Mouse (Mus musculus) heart, embryonic 13.5 days (tissue): ENCODE measurements at regions not wholly inside any gene's neighbourhood (a gene's known extent, or its start where the extent isn't known, plus 50 kb on each side); places are given as distances from the start of the nearest gene placed in this dataset.

Source experiments
- ATAC-seq: fragments of 200-750 bp; cut with Nextera tagmentation; 2 replicates; pipeline ENCODE4 v1.8.0; 2017; ENCODE audit warnings: moderate TSS enrichment; ENCODE audit not compliant: insufficient number of reproducible peaks, low FRiP score, low TSS enrichment; ENCODE audit errors: extremely low read depth
- H3K27ac ChIP-seq: fragments of 300-500 bp; sonication (generic); replicated peaks from 2 replicates; pipeline ENCODE4 v1.5.1; 2015; ENCODE audit warnings: moderate library complexity, mild to moderate bottlenecking, inconsistent platforms
- H3K27me3 ChIP-seq: fragments of 300-500 bp; sonication (generic); replicated peaks from 2 replicates; pipeline ENCODE4 v1.6.1; 2015; ENCODE audit warnings: mild to moderate bottlenecking, inconsistent platforms
- H3K36me3 ChIP-seq: fragments of 300-500 bp; sonication (generic); 2 replicates; pipeline ENCODE4 v1.6.1; 2015; ENCODE audit warnings: mild to moderate bottlenecking, inconsistent platforms
- H3K4me1 ChIP-seq: fragments of 300-500 bp; sonication (generic); 2 replicates; pipeline ENCODE4 v1.6.1; 2015; ENCODE audit warnings: inconsistent platforms
- H3K4me2 ChIP-seq: fragments of 300-500 bp; sonication (generic); 2 replicates; pipeline ENCODE4 v1.6.1; 2015; ENCODE audit warnings: inconsistent platforms, mild to moderate bottlenecking, moderate library complexity
- H3K4me3 ChIP-seq: fragments of 300-500 bp; sonication (generic); 2 replicates; pipeline ENCODE4 v1.5.1; 2015; ENCODE audit warnings: moderate library complexity, mild to moderate bottlenecking, inconsistent platforms
- H3K9ac ChIP-seq: fragments of 300-500 bp; sonication (generic); 2 replicates; pipeline ENCODE4 v1.6.1; 2015; ENCODE audit warnings: inconsistent platforms, mild to moderate bottlenecking, moderate library complexity
- H3K9me3 ChIP-seq: fragments of 300-500 bp; sonication (generic); 2 replicates; pipeline ENCODE4 v1.6.1; 2016; ENCODE audit warnings: inconsistent platforms
- WGBS: fragments of 180-500 bp; shearing (Covaris S2); methylation state at CpG from one replicate; pipeline ENCODE4 v1.1.7; 2015; ENCODE audit warnings: mixed read lengths; 5-methylcytosine and 5-hydroxymethylcytosine counted together

GRCm38 (mm10) chr6:51280231-51280630 is 152.2 kb upstream of the Nfe2l3 start:
- peaks cover 5% of the 10 kb centered on the region; the same call in 1 of the 2 replicates for H3K27me3 ChIP-seq
- H3K9me3 ChIP-seq, result no peaks in the 10 kb centered on the region
- H3K4me1 ChIP-seq, result peaks cover 14% of the 10 kb centered on the region
- no peak overlapping the region for H3K9ac ChIP-seq
- no peak overlapping the region for H3K27ac ChIP-seq
- H3K4me2 ChIP-seq, result no peak overlapping the region
- H3K4me3 ChIP-seq, result no peak overlapping the region
- ATAC-seq, result no peak
- 69% methylated on average over 7 of the region's 7 CpGs for WGBS
- no peaks in the 10 kb centered on the region for H3K36me3 ChIP-seq

GRCm38 (mm10) chr6:51283916-51284706 is 148.4 kb upstream of the Nfe2l3 start:
- no peak overlapping the region for H3K9ac ChIP-seq
- H3K27me3 ChIP-seq, result 0 out of 2 replicates have a peak, but pooled peaks cover 4% of the 10 kb centered on the region
- no peak overlapping the region for H3K4me3 ChIP-seq
- peaks cover 24% of the 10 kb centered on the region for H3K4me1 ChIP-seq
- peak; percentile 25; the same call in 1 of the 2 replicates for ATAC-seq
- WGBS, result 46% methylated on average over 11 of the region's 11 CpGs
- peak overlapping the region; percentile 53 for H3K27ac ChIP-seq
- no peaks in the 10 kb centered on the region for H3K36me3 ChIP-seq
- peak overlapping the region; percentile 1; the same call in 1 of the 2 replicates for H3K4me2 ChIP-seq
- H3K9me3 ChIP-seq, result no peaks in the 10 kb centered on the region

- no peaks in the 10 kb centered on the region for H3K36me3 ChIP-seq
- peaks cover 24% of the 10 kb centered on the region for H3K4me1 ChIP-seq
- WGBS, result 77% methylated on average over 9 of the region's 9 CpGs
- H3K9me3 ChIP-seq, result no peaks in the 10 kb centered on the region
- H3K4me3 ChIP-seq, result no peak overlapping the region
- no peak for ATAC-seq
- no peak overlapping the region for H3K4me2 ChIP-seq
- no peak overlapping the region for H3K9ac ChIP-seq
- H3K27ac ChIP-seq, result peak overlapping the region; percentile 53
- H3K27me3 ChIP-seq, result 0 out of 2 replicates have a peak, but pooled peaks cover 4% of the 10 kb centered on the region
These were observed 147.6 kb upstream of the Nfe2l3 start for GRCm38 (mm10) chr6:51284881-51285280.

GRCm38 (mm10) chr6:51286836-51287235 is 145.6 kb upstream of the Nfe2l3 start:
- no peak overlapping the region for H3K9ac ChIP-seq
- 0 out of 2 replicates have a peak, but pooled peaks cover 4% of the 10 kb centered on the region for H3K27me3 ChIP-seq
- H3K4me1 ChIP-seq, result peaks cover 24% of the 10 kb centered on the region
- no peak overlapping the region for H3K4me3 ChIP-seq
- no peak for ATAC-seq
- no peaks in the 10 kb centered on the region for H3K9me3 ChIP-seq
- 87% methylated on average over 2 of the region's 2 CpGs for WGBS
- no peak overlapping the region for H3K4me2 ChIP-seq
- H3K27ac ChIP-seq, result no peak overlapping the region
- H3K36me3 ChIP-seq, result no peaks in the 10 kb centered on the region

- Histone ChIP-seq H3K27me3 (0 out of 2 replicates have a peak, but pooled peaks cover 4% of the 10 kb centered on the region), H3K9ac (no peak overlapping the region), H3K27ac (no peak overlapping the region), H3K36me3 (no peaks in the 10 kb centered on the region), H3K4me2 (no peak overlapping the region), H3K4me3 (no peak overlapping the region), H3K4me1 (peaks cover 24% of the 10 kb centered on the region), H3K9me3 (no peaks in the 10 kb centered on the region)
- 62% methylated on average over 2 of the region's 2 CpGs for WGBS
- no peak for ATAC-seq
These were observed 145.1 kb upstream of the Nfe2l3 start for GRCm38 (mm10) chr6:51287383-51287782.

- H3K36me3 ChIP-seq, result no peaks in the 10 kb centered on the region
- H3K27me3 ChIP-seq, result 0 out of 2 replicates have a peak, but pooled peaks cover 4% of the 10 kb centered on the region
- H3K27ac ChIP-seq, result no peak overlapping the region
- ATAC-seq, result no peak
- 55% methylated on average over 6 of the region's 6 CpGs for WGBS
- H3K4me3 ChIP-seq, result no peak overlapping the region
- H3K4me1 ChIP-seq, result peaks cover 24% of the 10 kb centered on the region
- H3K9me3 ChIP-seq, result no peaks in the 10 kb centered on the region
- H3K4me2 ChIP-seq, result no peak overlapping the region
- no peak overlapping the region for H3K9ac ChIP-seq
These were observed 144.7 kb upstream of the Nfe2l3 start for GRCm38 (mm10) chr6:51287807-51288206.

- Histone ChIP-seq H3K9ac (no peak overlapping the region), H3K9me3 (no peaks in the 10 kb centered on the region), H3K27me3 (0 out of 2 replicates have a peak, but pooled peaks cover 4% of the 10 kb centered on the region), H3K4me3 (no peak overlapping the region), H3K4me1 (peaks cover 24% of the 10 kb centered on the region), H3K36me3 (no peaks in the 10 kb centered on the region), H3K27ac (no peak overlapping the region), H3K4me2 (no peak overlapping the region)
- 67% methylated on average over 7 of the region's 7 CpGs for WGBS
- no peak for ATAC-seq
These were observed 144.0 kb upstream of the Nfe2l3 start for GRCm38 (mm10) chr6:51288306-51289066.

GRCm38 (mm10) chr6:51289067-51289725 is 143.3 kb upstream of the Nfe2l3 start:
- peaks cover 21% of the 10 kb centered on the region for H3K4me1 ChIP-seq
- no peak overlapping the region for H3K9ac ChIP-seq
- no peak overlapping the region for H3K4me2 ChIP-seq
- H3K27me3 ChIP-seq, result 0 out of 2 replicates have a peak, but pooled peaks cover 4% of the 10 kb centered on the region
- no peak overlapping the region for H3K27ac ChIP-seq
- H3K4me3 ChIP-seq, result no peak overlapping the region
- no peak for ATAC-seq
- no peaks in the 10 kb centered on the region for H3K9me3 ChIP-seq
- no peaks in the 10 kb centered on the region for H3K36me3 ChIP-seq
- 61% methylated on average over 6 of the region's 6 CpGs for WGBS

GRCm38 (mm10) chr6:51300694-51301417 is 131.6 kb upstream of the Nfe2l3 start:
- peaks cover 9% of the 10 kb centered on the region for H3K4me1 ChIP-seq
- H3K4me3 ChIP-seq, result no peak overlapping the region
- ATAC-seq, result no peak
- 39% methylated on average over 11 of the region's 11 CpGs for WGBS
- H3K9me3 ChIP-seq, result peaks cover 10% of the 10 kb centered on the region
- H3K36me3 ChIP-seq, result no peaks in the 10 kb centered on the region
- no peaks in the 10 kb centered on the region for H3K27me3 ChIP-seq
- H3K27ac ChIP-seq, result no peak overlapping the region
- H3K9ac ChIP-seq, result no peak overlapping the region
- H3K4me2 ChIP-seq, result no peak overlapping the region

- H3K27ac ChIP-seq, result no peak overlapping the region
- no peak overlapping the region for H3K4me3 ChIP-seq
- H3K4me1 ChIP-seq, result peaks cover 9% of the 10 kb centered on the region
- 78% methylated on average over 4 of the region's 4 CpGs for WGBS
- peaks cover 10% of the 10 kb centered on the region for H3K9me3 ChIP-seq
- H3K4me2 ChIP-seq, result no peak overlapping the region
- H3K9ac ChIP-seq, result no peak overlapping the region
- no peaks in the 10 kb centered on the region for H3K27me3 ChIP-seq
- H3K36me3 ChIP-seq, result no peaks in the 10 kb centered on the region
- ATAC-seq, result no peak
These were observed 130.6 kb upstream of the Nfe2l3 start for GRCm38 (mm10) chr6:51301831-51302230.
